8 mouse cellular contexts compared by ENCODE assay signal in genomic region chr19:28990590-28991221, GRCm38 (mm10). TPM values are rescaled to one million over a fixed set of nuclear protein-coding genes. Genes with fewer than 3 reads are reported as not detected.
DNase-seq lines count a peak whose midpoint lies in the region; ATAC-seq lines count a peak whose summit lies in the region.

No protein-coding gene starts in this region.

- H3K27ac ChIP-seq in forebrain, embryonic 16.5 days (ENCODE audit: low read length): peak overlapping the region; percentile 80
- H3K27ac ChIP-seq in stomach, embryonic 16.5 days (ENCODE audit: low read length): peak overlapping the region; percentile 91

- H3K9ac ChIP-seq in forebrain, embryonic 16.5 days (replicated peaks; ENCODE audit: low read depth, low read length): peak overlapping the region; percentile 90
- H3K9ac ChIP-seq in stomach, embryonic 16.5 days (ENCODE audit: low read length): peak overlapping the region; percentile 91

- no peaks in the 10 kb centered on the region for H3K27me3 ChIP-seq in forebrain, embryonic 16.5 days (replicated peaks; ENCODE audit: control insufficient read depth, insufficient read depth, low read length)
- no peaks in the 10 kb centered on the region for H3K27me3 ChIP-seq in stomach, embryonic 16.5 days (ENCODE audit: control insufficient read depth, insufficient read depth, low read length)

- H3K4me3 ChIP-seq in forebrain, embryonic 16.5 days (replicated peaks; ENCODE audit: low read length): peak overlapping the region; percentile 99
- H3K4me3 ChIP-seq in stomach, embryonic 16.5 days (replicated peaks; ENCODE audit: low read length): peak overlapping the region; percentile 98

- WGBS in forebrain, embryonic 16.5 days: 0% methylated on average over 37 of the region's 41 CpGs
- under 1% methylated on average over 41 of the region's 41 CpGs for WGBS in large intestine, adult 2 months
- WGBS in stomach, embryonic 16.5 days: under 1% methylated on average over 41 of the region's 41 CpGs

- H3K4me1 ChIP-seq in forebrain, embryonic 16.5 days (replicated peaks; ENCODE audit: control insufficient read depth, insufficient read depth, low read length): peaks cover 29% of the 10 kb centered on the region
- H3K4me1 ChIP-seq in stomach, embryonic 16.5 days (ENCODE audit: control insufficient read depth, insufficient read depth, low read length): peaks cover 9% of the 10 kb centered on the region; the same call in 1 of the 2 replicates

- DNase-seq in layer of hippocampus, adult 18-20 months (ENCODE audit: low spot score in 2 of 2): peak; percentile 19 to 60
- no peak for DNase-seq in layer of hippocampus, adult 9-10 months (ENCODE audit: low spot score)
- peak; percentile 19 for DNase-seq in large intestine, adult 2 months (ENCODE audit: low read depth, low spot score)
- DNase-seq in yolk sac, embryonic 10.5 days (ENCODE audit: low spot score): no peak

- ATAC-seq in activated CD4-positive, CD25-positive, alpha-beta regulatory T cell, adult 4 months: peak; percentile 36
- ATAC-seq in forebrain, embryonic 16.5 days: peak; percentile 26; the same call in 1 of the 2 replicates
- ATAC-seq in megakaryocyte-erythroid progenitor cell, adult 5-6 weeks (replicated peaks; ENCODE audit: low FRiP score, low TSS enrichment, poor library complexity, severe bottlenecking): peak; percentile 45
- no peak for ATAC-seq in stomach, embryonic 16.5 days (ENCODE audit: insufficient read depth, low FRiP score)

- peaks cover 11% of the 10 kb centered on the region for H3K36me3 ChIP-seq in forebrain, embryonic 16.5 days (ENCODE audit: control insufficient read depth, insufficient read depth)
- peaks cover 14% of the 10 kb centered on the region for H3K36me3 ChIP-seq in stomach, embryonic 16.5 days (ENCODE audit: control insufficient read depth, insufficient read depth, low read length)

- H3K9me3 ChIP-seq in forebrain, embryonic 16.5 days (ENCODE audit: control insufficient read depth, low read length): no peaks in the 10 kb centered on the region
- no peaks in the 10 kb centered on the region for H3K9me3 ChIP-seq in stomach, embryonic 16.5 days (replicated peaks; ENCODE audit: control insufficient read depth, low read length)

- peak overlapping the region; percentile 73 for H3K4me2 ChIP-seq in forebrain, embryonic 16.5 days (ENCODE audit: low read length)
- peak overlapping the region; percentile 81 for H3K4me2 ChIP-seq in stomach, embryonic 16.5 days (ENCODE audit: low read depth, low read length)

RNA-seq across cellular contexts. Expression of gene Cdc37l1, which starts 0.6 kb away (rescaled TPM):
- total RNA-seq in layer of hippocampus, adult 18-20 months (2021): 100 to 1,000 TPM; 105 to 118 TPM
- 10 to 100 TPM; 26.7 to 38.7 TPM for polyA plus RNA-seq in activated CD4-positive, CD25-positive, alpha-beta regulatory T cell, adult 4 months (2017; shearing (Covaris generic))
- polyA plus RNA-seq in forebrain, embryonic 16.5 days (2015; fragmentation: Nextera tagmentation; extraction: Ambion mirVana): 56.6 and 57.6 TPM in 2 replicates
- 5.3 and 7.6 TPM in 2 replicates for polyA plus RNA-seq in large intestine, adult 2 months (2012; rRNA removed)
- 38.7 and 48.9 TPM in 2 replicates for total RNA-seq in megakaryocyte-erythroid progenitor cell, adult 5-6 weeks (2014; fragmentation: Nextera tagmentation)
- total RNA-seq in megakaryocyte-erythroid progenitor cell, adult 5-6 weeks (2017): 37.6 and 40.9 TPM in 2 replicates
- 34.8 and 38.4 TPM in 2 replicates for polyA plus RNA-seq in stomach, embryonic 16.5 days (2015; fragmentation: Nextera tagmentation; extraction: Ambion mirVana)

RNA-seq across cellular contexts. Expression of gene 4430402I18Rik, which starts 23.1 kb away (rescaled TPM):
- total RNA-seq in layer of hippocampus, adult 18-20 months (2021): 1 to 10 TPM; 5.4 to 8.5 TPM
- under 1 TPM in 1 of 2 experiments, not detected in 1; 0.22 TPM for polyA plus RNA-seq in activated CD4-positive, CD25-positive, alpha-beta regulatory T cell, adult 4 months (2017; shearing (Covaris generic))
- polyA plus RNA-seq in forebrain, embryonic 16.5 days (2015; fragmentation: Nextera tagmentation; extraction: Ambion mirVana): 2.5 and 3.4 TPM in 2 replicates
- 0.27 and 0.84 TPM in 2 replicates for polyA plus RNA-seq in large intestine, adult 2 months (2012; rRNA removed)
- not detected in 2 replicates for total RNA-seq in megakaryocyte-erythroid progenitor cell, adult 5-6 weeks (2014; fragmentation: Nextera tagmentation)
- total RNA-seq in megakaryocyte-erythroid progenitor cell, adult 5-6 weeks (2017): not detected in 2 replicates
- 0.54 and 0.74 TPM in 2 replicates for polyA plus RNA-seq in stomach, embryonic 16.5 days (2015; fragmentation: Nextera tagmentation; extraction: Ambion mirVana)

RNA-seq across cellular contexts. Expression of gene Plpp6, which starts 27.0 kb away (rescaled TPM):
- total RNA-seq in layer of hippocampus, adult 18-20 months (2021): 10 to 100 TPM; 55.8 to 56.8 TPM
- polyA plus RNA-seq in activated CD4-positive, CD25-positive, alpha-beta regulatory T cell, adult 4 months (2017; shearing (Covaris generic)): 1 to 10 TPM; 1.6 to 2.5 TPM
- polyA plus RNA-seq in forebrain, embryonic 16.5 days (2015; fragmentation: Nextera tagmentation; extraction: Ambion mirVana): 8.6 and 8.9 TPM in 2 replicates
- 13.8 and 17.9 TPM in 2 replicates for polyA plus RNA-seq in large intestine, adult 2 months (2012; rRNA removed)
- total RNA-seq in megakaryocyte-erythroid progenitor cell, adult 5-6 weeks (2014; fragmentation: Nextera tagmentation): 3.5 and 6.2 TPM in 2 replicates
- total RNA-seq in megakaryocyte-erythroid progenitor cell, adult 5-6 weeks (2017): 3.7 and 4.8 TPM in 2 replicates
- 7.6 TPM in 2 replicates for polyA plus RNA-seq in stomach, embryonic 16.5 days (2015; fragmentation: Nextera tagmentation; extraction: Ambion mirVana)

RNA-seq across cellular contexts. Expression of gene Ak3, which starts 57.1 kb away (rescaled TPM):
- 10 to 100 TPM; 53.6 to 56.3 TPM for total RNA-seq in layer of hippocampus, adult 18-20 months (2021)
- polyA plus RNA-seq in activated CD4-positive, CD25-positive, alpha-beta regulatory T cell, adult 4 months (2017; shearing (Covaris generic)): 10 to 100 TPM; 21.3 to 23.5 TPM
- 68.9 and 83.1 TPM in 2 replicates for polyA plus RNA-seq in forebrain, embryonic 16.5 days (2015; fragmentation: Nextera tagmentation; extraction: Ambion mirVana)
- 65.6 and 102 TPM in 2 replicates for polyA plus RNA-seq in large intestine, adult 2 months (2012; rRNA removed)
- 93.3 and 99.1 TPM in 2 replicates for total RNA-seq in megakaryocyte-erythroid progenitor cell, adult 5-6 weeks (2014; fragmentation: Nextera tagmentation)
- 76.1 and 91.7 TPM in 2 replicates for total RNA-seq in megakaryocyte-erythroid progenitor cell, adult 5-6 weeks (2017)
- 118 and 125 TPM in 2 replicates for polyA plus RNA-seq in stomach, embryonic 16.5 days (2015; fragmentation: Nextera tagmentation; extraction: Ambion mirVana)

Comparison
In these comparisons a context has a peak if more than half of its experiments do, and no peak if none do; other contexts are left out.
1. DNase-seq: peak in layer of hippocampus, adult 18-20 months (2 of 2) and large intestine, adult 2 months (single experiment); none in layer of hippocampus, adult 9-10 months (single experiment) and yolk sac, embryonic 10.5 days (single experiment).